Mouse (Mus musculus) midbrain, embryonic 15.5 days (tissue): ENCODE results near the gene Hspb2. TPM values are rescaled to one million over a fixed set of nuclear protein-coding genes. Genes with fewer than 3 reads are reported as not detected.

ENCODE experiments used
- ATAC-seq: fragments of 200-750 bp; cut with Nextera tagmentation; replicated peaks from 2 replicates; pipeline ENCODE4 v1.8.0; 2017; ENCODE audit warnings: moderate TSS enrichment
- H3K27ac ChIP-seq: fragments of 300-500 bp; sonication (generic); 2 replicates; pipeline ENCODE4 v1.5.1; 2015; ENCODE audit warnings: mild to moderate bottlenecking, inconsistent platforms
- H3K27me3 ChIP-seq: fragments of 300-500 bp; sonication (generic); replicated peaks from 2 replicates; pipeline ENCODE4 v1.6.1; 2015; ENCODE audit warnings: inconsistent platforms
- H3K36me3 ChIP-seq: fragments of 300-500 bp; sonication (generic); replicated peaks from 2 replicates; pipeline ENCODE4 v1.6.1; 2015; ENCODE audit warnings: inconsistent platforms
- H3K4me1 ChIP-seq: fragments of 300-500 bp; sonication (generic); 2 replicates; pipeline ENCODE4 v1.6.1; 2015; ENCODE audit warnings: inconsistent platforms
- H3K4me2 ChIP-seq: fragments of 300-500 bp; sonication (generic); 2 replicates; pipeline ENCODE4 v1.6.1; 2015; ENCODE audit warnings: inconsistent platforms, mild to moderate bottlenecking, moderate library complexity
- H3K4me3 ChIP-seq: fragments of 300-500 bp; sonication (generic); 2 replicates; pipeline ENCODE4 v1.5.1; 2015; ENCODE audit warnings: mild to moderate bottlenecking, inconsistent platforms
- H3K9ac ChIP-seq: fragments of 300-500 bp; sonication (generic); 2 replicates; pipeline ENCODE4 v1.6.1; 2015; ENCODE audit warnings: mild to moderate bottlenecking, inconsistent platforms
- H3K9me3 ChIP-seq: fragments of 300-500 bp; sonication (generic); 2 replicates; pipeline ENCODE4 v1.6.1; 2016; ENCODE audit warnings: inconsistent platforms
- WGBS: fragments of 180-500 bp; shearing (Covaris S2); methylation state at CpG from one replicate; pipeline ENCODE4 v1.1.7; 2015; ENCODE audit warnings: mixed read lengths; 5-methylcytosine and 5-hydroxymethylcytosine counted together
- polyA plus RNA-seq: library from polyadenylated mRNA; unstranded; fragments of >200 nt; fragmentation: Nextera tagmentation; extraction: Ambion mirVana; gene quantifications from 2 replicates; pipeline ENCODE4 v1.2.1, GENCODE M21; 2015

Gene Hspb2
- polyA plus RNA-seq, 1 experiment from 2014 or later: 1.1 TPM

DNA sequence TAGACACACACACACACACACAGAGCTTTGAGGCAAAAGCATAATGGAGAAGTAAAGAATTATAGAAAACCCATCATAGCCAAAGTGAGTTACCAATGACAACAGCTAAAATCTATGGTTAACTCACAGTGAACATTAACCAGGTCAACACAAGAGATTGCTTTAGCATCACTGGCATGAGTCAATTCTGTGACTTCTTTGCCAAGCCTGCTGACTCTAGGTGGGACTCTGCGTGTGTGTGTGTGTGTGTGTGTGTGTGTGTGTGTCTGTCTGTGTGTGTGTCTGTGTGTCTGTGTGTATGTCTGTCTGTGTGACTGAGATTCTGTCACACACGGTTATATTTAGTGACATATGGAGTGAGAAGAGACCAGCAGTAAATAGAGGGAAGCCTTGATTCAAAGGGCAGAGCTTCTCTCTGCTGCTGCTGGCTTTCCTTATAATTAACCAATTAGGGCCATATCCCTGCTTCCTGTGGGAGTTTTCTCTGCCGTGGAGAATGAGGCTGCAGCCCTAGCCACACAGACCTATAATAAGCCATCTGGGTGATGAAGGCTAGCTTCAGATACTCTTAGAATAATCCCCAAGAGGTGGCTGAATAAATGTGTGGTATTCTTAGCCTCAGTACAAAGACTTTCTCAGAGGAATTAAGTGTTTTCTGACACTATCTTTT, 27.4 kb downstream of the Hspb2 start:
- 30% methylated on average over 3 of the region's 3 CpGs for WGBS

DNA sequence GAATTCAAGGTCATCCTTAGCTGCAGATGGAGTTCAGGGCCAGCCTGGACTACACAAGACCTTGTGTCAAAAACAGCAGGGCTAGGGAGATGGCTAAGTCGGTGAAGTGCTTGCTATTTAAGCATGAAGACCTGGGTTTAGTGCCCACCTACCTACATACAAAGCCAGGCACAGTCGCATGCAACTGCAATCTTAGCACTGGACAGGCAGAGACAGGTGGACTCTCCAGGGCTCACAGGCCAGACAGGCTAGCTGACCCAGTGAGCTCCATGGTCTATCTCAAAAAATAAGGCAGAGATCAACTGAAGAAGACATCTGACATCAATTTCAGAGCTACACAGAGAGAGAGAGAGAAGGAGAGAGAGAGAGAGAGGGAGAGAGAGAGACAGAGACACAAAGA, 28.0 kb downstream of the Hspb2 start:
- 0 out of 2 replicates have a peak overlapping the region, but pooled peaks have one; percentile 7 for H3K9ac ChIP-seq
- H3K27ac ChIP-seq: peak overlapping the region; percentile 87; the same call in 1 of the 2 replicates
- no peaks in the 10 kb centered on the region for H3K36me3 ChIP-seq
- H3K4me1 ChIP-seq: peaks cover 54% of the 10 kb centered on the region
- no peaks in the 10 kb centered on the region for H3K9me3 ChIP-seq
- no peak overlapping the region for H3K4me3 ChIP-seq
- ATAC-seq: no peak
- WGBS: 70% methylated on average over 2 of the region's 2 CpGs
- H3K4me2 ChIP-seq: peak overlapping the region; percentile 85; the same call in 1 of the 2 replicates
- no peaks in the 10 kb centered on the region for H3K27me3 ChIP-seq

More for the DNA sequence above, 27.4 kb downstream of the Hspb2 start:
- Histone ChIP-seq H3K4me2 (peak overlapping the region; percentile 85), H3K9me3 (no peaks in the 10 kb centered on the region), H3K9ac (0 out of 2 replicates have a peak overlapping the region, but pooled peaks have one; percentile 18), H3K27me3 (no peaks in the 10 kb centered on the region), H3K4me1 (peaks cover 54% of the 10 kb centered on the region), H3K36me3 (no peaks in the 10 kb centered on the region), H3K27ac (peak overlapping the region; percentile 87), H3K4me3 (no peak overlapping the region)
- ATAC-seq: no peak

DNA sequence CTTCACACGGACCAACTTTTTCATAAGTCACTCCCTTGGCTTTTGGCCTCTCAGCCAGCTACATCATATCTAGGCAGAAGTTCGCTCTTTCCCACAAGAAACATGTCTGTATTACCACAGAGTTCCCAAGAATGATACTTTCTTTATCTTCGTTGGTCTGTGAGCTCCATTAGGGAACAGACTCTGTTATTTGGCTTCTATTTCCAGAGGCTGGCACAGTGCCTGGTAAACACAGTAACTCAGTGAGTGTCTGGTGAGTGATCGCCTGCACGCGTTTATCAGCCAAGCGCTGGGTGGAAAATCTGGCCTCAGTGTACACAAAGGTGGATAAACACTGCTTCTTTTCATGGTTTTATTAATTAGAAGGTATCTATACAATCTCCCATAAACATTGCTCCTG, 28.7 kb downstream of the Hspb2 start:
- Histone ChIP-seq H3K9ac (no peak overlapping the region), H3K4me3 (no peak overlapping the region), H3K4me2 (peak overlapping the region; percentile 25), H3K9me3 (no peaks in the 10 kb centered on the region), H3K4me1 (peaks cover 54% of the 10 kb centered on the region), H3K27ac (peak overlapping the region; percentile 55; the same call in 1 of the 2 replicates), H3K36me3 (no peaks in the 10 kb centered on the region), H3K27me3 (no peaks in the 10 kb centered on the region)
- WGBS: 52% methylated on average over 7 of the region's 7 CpGs
- ATAC-seq: no peak

DNA sequence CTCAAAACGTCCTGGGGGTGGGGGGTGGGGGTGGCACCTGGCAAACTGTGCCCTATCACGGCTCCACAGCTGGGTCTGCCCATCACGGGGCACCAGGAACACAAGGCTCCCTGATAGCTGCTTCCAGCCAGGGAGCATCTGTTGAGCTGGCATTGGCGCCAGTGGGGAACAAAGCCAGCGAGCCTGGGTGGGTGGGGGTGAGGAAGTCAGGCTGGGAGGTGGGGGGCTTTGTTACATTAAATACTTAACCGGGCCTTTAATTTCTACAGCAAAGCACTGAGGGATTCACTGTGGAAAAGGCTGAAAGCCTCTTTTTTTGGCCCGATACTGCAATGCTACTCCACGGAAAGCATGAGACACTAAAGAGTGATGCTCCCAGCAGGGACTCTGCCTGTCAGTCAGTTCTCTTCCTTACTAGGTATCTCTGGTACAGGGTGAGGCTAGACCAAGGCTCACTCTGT, 29.7 kb downstream of the Hspb2 start:
- 31% methylated on average over 8 of the region's 8 CpGs for WGBS
- H3K9me3 ChIP-seq: no peaks in the 10 kb centered on the region
- no peak overlapping the region for H3K9ac ChIP-seq
- no peaks in the 10 kb centered on the region for H3K27me3 ChIP-seq
- no peak for ATAC-seq
- H3K4me3 ChIP-seq: no peak overlapping the region
- peaks cover 52% of the 10 kb centered on the region for H3K4me1 ChIP-seq
- H3K27ac ChIP-seq: no peak overlapping the region
- no peaks in the 10 kb centered on the region for H3K36me3 ChIP-seq
- H3K4me2 ChIP-seq: no peak overlapping the region

DNA sequence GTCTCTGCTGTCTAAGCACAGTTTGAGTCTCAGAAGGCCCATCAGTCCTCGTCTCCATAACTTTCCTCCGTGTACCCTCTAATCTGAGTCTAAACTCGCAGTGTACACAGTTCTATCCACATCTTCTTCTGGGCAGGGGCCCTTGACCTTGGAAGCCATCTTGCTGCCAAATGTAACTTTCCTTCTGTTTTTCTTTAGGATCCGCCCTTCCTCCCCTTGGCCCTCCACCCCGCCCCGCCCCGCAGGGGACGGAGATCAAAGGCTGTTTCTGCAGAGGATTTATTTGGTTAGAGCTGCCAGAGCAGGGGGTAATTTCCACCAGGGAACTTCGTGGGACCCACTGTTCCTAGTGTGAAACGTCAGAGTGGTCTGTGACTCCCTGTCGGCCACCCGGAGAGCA, 31.1 kb downstream of the Hspb2 start:
- peaks cover 38% of the 10 kb centered on the region for H3K4me1 ChIP-seq
- H3K4me2 ChIP-seq: no peak overlapping the region
- no peaks in the 10 kb centered on the region for H3K9me3 ChIP-seq
- no peak overlapping the region for H3K27ac ChIP-seq
- no peak for ATAC-seq
- H3K9ac ChIP-seq: no peak overlapping the region
- no peaks in the 10 kb centered on the region for H3K36me3 ChIP-seq
- no peak overlapping the region for H3K4me3 ChIP-seq
- no peaks in the 10 kb centered on the region for H3K27me3 ChIP-seq
- WGBS: 49% methylated on average over 12 of the region's 12 CpGs

DNA sequence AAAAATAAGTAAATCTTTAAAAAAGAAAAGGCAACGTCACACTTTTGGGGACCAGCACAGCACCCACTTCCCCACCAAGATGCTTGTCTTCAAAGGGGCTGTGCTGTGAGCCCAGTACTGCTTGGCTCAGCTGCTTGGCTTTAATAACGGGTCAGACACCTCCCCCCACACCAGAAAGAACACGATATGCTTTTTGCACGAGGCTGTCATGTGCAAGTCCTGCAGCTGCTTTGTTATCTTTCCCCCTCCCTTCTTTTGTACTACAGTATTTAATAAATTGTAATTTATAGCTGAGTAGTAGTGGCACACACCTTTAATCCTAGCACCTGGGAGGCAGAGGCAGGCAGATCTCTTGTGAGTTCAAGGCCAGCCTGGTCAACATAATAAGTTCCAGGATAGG, 33.3 kb downstream of the Hspb2 start:
- Histone ChIP-seq H3K4me3 (no peak overlapping the region), H3K27me3 (no peaks in the 10 kb centered on the region), H3K9me3 (no peaks in the 10 kb centered on the region), H3K4me2 (no peak overlapping the region), H3K27ac (no peak overlapping the region), H3K9ac (no peak overlapping the region), H3K4me1 (peaks cover 17% of the 10 kb centered on the region), H3K36me3 (no peaks in the 10 kb centered on the region)
- no peak for ATAC-seq
- WGBS: 86% methylated on average over 4 of the region's 4 CpGs

DNA sequence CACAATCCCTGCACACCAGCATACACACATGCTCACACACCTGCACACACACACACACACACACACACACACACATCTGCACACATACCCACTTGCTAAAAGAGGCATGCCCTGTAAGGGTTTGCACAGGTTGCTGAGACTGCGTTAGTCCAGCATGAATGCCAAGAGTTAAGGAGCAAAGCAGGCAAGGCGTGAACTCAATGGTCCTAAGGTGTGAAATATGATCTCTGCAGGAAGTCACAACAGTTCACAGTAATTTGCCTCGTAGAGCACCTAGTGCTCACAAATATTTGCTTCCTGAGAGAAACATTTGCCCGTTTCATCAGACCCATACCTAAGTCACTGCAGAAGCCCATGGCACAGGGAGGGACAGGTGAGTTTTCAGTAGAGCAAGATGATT, 38.0 kb downstream of the Hspb2 start:
- Histone ChIP-seq H3K4me1 (no peaks in the 10 kb centered on the region), H3K36me3 (no peaks in the 10 kb centered on the region), H3K4me2 (no peak overlapping the region), H3K27me3 (no peaks in the 10 kb centered on the region), H3K27ac (no peak overlapping the region), H3K9me3 (no peaks in the 10 kb centered on the region), H3K4me3 (no peak overlapping the region), H3K9ac (no peak overlapping the region)
- ATAC-seq: no peak
- WGBS: 74% methylated on average over 4 of the region's 4 CpGs

DNA sequence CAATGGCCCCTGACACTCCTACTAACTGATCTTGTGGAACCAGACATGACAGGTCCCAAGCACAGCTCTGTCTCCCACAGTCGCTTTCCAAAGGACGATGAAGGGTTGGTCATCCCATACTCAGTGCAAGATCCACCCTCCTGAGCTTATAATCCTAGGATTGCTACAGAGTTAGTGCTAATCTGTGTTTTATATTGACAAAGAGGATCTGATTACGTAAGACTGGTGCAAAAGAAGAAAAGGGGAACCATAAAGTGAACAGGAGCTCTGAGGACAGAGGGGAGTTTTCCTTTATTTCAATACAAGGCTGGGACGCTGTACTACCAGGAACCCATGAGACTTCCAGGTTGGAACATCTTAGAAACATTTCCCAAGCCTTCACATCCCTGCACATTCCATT, 40.8 kb downstream of the Hspb2 start:
- H3K9ac ChIP-seq: no peak overlapping the region
- no peaks in the 10 kb centered on the region for H3K9me3 ChIP-seq
- no peak overlapping the region for H3K4me3 ChIP-seq
- no peaks in the 10 kb centered on the region for H3K27me3 ChIP-seq
- H3K4me2 ChIP-seq: no peak overlapping the region
- no peak for ATAC-seq
- H3K36me3 ChIP-seq: no peaks in the 10 kb centered on the region
- no peaks in the 10 kb centered on the region for H3K4me1 ChIP-seq
- no peak overlapping the region for H3K27ac ChIP-seq
- WGBS: 84% methylated on average over 4 of the region's 4 CpGs

DNA sequence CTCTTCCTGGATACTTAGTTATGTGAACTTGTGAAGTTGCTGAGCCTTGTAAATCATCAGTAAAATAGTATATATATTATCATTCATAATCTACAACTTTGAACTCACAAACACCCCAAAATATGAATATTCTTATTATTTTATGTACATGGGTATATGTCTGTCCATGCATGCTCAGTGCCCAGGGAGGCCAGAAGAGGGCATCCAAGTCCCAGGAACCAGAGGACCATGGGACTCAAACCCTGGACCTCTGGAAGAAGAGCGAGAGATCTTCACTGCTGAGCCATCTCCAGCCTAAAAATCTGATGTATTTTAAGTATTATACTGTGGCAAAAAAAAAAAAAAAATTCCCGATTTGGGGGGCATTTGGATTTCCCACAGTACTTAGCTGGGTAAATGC, 43.0 kb downstream of the Hspb2 start:
- no peak overlapping the region for H3K9ac ChIP-seq
- H3K36me3 ChIP-seq: no peaks in the 10 kb centered on the region
- no peak overlapping the region for H3K27ac ChIP-seq
- H3K9me3 ChIP-seq: no peaks in the 10 kb centered on the region
- H3K4me2 ChIP-seq: no peak overlapping the region
- no peak overlapping the region for H3K4me3 ChIP-seq
- no peaks in the 10 kb centered on the region for H3K27me3 ChIP-seq
- 24% methylated on average over 2 of the region's 2 CpGs for WGBS
- ATAC-seq: no peak
- H3K4me1 ChIP-seq: no peaks in the 10 kb centered on the region

DNA sequence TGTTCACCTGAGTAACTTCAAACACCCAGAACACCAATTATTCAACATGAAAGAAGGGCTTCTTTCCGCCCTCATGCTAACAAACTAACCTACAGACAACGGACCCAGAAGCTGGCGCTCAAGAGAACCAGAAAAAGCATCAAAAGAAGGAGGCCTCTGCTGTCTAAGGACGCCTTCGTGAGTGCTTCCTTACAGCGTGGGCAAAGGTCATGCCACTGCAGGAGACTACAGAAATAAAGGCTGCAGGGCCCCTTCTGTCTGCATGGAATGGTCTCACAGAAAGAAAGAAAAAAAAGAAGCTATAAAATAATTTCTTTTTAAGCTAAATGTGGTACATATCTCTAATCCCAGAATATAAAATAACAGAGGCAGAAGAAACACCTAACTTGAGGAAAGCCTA, 47.2 kb downstream of the Hspb2 start:
- Histone ChIP-seq H3K9ac (no peak overlapping the region), H3K27me3 (no peaks in the 10 kb centered on the region), H3K4me2 (no peak overlapping the region), H3K4me3 (no peak overlapping the region), H3K4me1 (peaks cover under 1% of the 10 kb centered on the region; the same call in 1 of the 2 replicates), H3K36me3 (peaks cover 9% of the 10 kb centered on the region; the same call in 1 of the 2 replicates), H3K9me3 (no peaks in the 10 kb centered on the region), H3K27ac (no peak overlapping the region)
- no peak for ATAC-seq
- 37% methylated on average over 6 of the region's 6 CpGs for WGBS

Other genes starting within 250 kb of the Hspb2 start
- 106 and 111 TPM in 2 replicates for gene Pts, start 223.6 kb downstream of the Hspb2 start, polyA plus RNA-seq
- gene Il18, start 197.5 kb downstream of the Hspb2 start, polyA plus RNA-seq: 19.3 and 19.6 TPM in 2 replicates
- gene Bco2, start 197.2 kb downstream of the Hspb2 start, polyA plus RNA-seq: 0.31 and 0.45 TPM in 2 replicates
- gene Tex12, start 191.0 kb downstream of the Hspb2 start, polyA plus RNA-seq: 0.18 and 0.26 TPM in 2 replicates
- gene Sdhd, start 148.5 kb downstream of the Hspb2 start, polyA plus RNA-seq: 232 and 244 TPM in 2 replicates
- 322 and 333 TPM in 2 replicates for gene Timm8b, start 148.4 kb downstream of the Hspb2 start, polyA plus RNA-seq
- 4.7 and 5.6 TPM in 2 replicates for gene Pih1d2, start 135.0 kb downstream of the Hspb2 start, polyA plus RNA-seq
- gene Nkapd1, start 134.9 kb downstream of the Hspb2 start, polyA plus RNA-seq: 20.0 and 20.3 TPM in 2 replicates
- gene Dlat, start 92.6 kb downstream of the Hspb2 start, polyA plus RNA-seq: 43.9 and 51.9 TPM in 2 replicates
- 33.0 and 37.9 TPM in 2 replicates for gene Dixdc1, start 12.8 kb downstream of the Hspb2 start, polyA plus RNA-seq
- gene 2310030G06Rik, start 5.8 kb downstream of the Hspb2 start, polyA plus RNA-seq: 1.5 and 2.3 TPM in 2 replicates
- gene Cryab, start 1.0 kb downstream of the Hspb2 start, polyA plus RNA-seq: 10.7 and 11.8 TPM in 2 replicates
- gene Fdxacb1, start 15.9 kb upstream of the Hspb2 start, polyA plus RNA-seq: 12.0 and 12.3 TPM in 2 replicates
- 60.3 and 63.1 TPM in 2 replicates for gene Alg9, start 22.7 kb upstream of the Hspb2 start, polyA plus RNA-seq
- gene 1110032A03Rik, start 23.2 kb upstream of the Hspb2 start, polyA plus RNA-seq: 52.3 TPM in 2 replicates
- gene Ppp2r1b, start 92.9 kb upstream of the Hspb2 start, polyA plus RNA-seq: 41.6 and 42.5 TPM in 2 replicates